Mouse (Mus musculus) limb, embryonic 13.5 days (tissue): ENCODE data around the gene Ddx11. TPM values are rescaled to one million over a fixed set of nuclear protein-coding genes. Genes with fewer than 3 reads are reported as not detected.

Experiments used
- ATAC-seq: fragments of 200-750 bp; cut with Nextera tagmentation; 2 replicates; pipeline ENCODE4 v1.8.0; 2017; ENCODE audit warnings: low read depth, moderate number of reproducible peaks, moderate TSS enrichment; ENCODE audit not compliant: low FRiP score
- H3K27ac ChIP-seq: fragments of 300-500 bp; sonication (generic); 2 replicates; pipeline ENCODE4 v1.5.1; 2015; ENCODE audit warnings: inconsistent platforms, mild to moderate bottlenecking, moderate library complexity
- H3K27me3 ChIP-seq: fragments of 300-500 bp; sonication (generic); 2 replicates; pipeline ENCODE4 v1.6.1; 2015; ENCODE audit warnings: mild to moderate bottlenecking, inconsistent platforms
- H3K36me3 ChIP-seq: fragments of 300-500 bp; sonication (generic); 2 replicates; pipeline ENCODE4 v1.6.1; 2015; ENCODE audit warnings: inconsistent platforms, mild to moderate bottlenecking, moderate library complexity
- H3K4me1 ChIP-seq: fragments of 300-500 bp; sonication (generic); 2 replicates; pipeline ENCODE4 v1.6.1; 2015; ENCODE audit warnings: inconsistent platforms
- H3K4me2 ChIP-seq: fragments of 300-500 bp; sonication (generic); replicated peaks from 2 replicates; pipeline ENCODE4 v1.6.1; 2015; ENCODE audit warnings: inconsistent platforms, mild to moderate bottlenecking, moderate library complexity
- H3K4me3 ChIP-seq: fragments of 300-500 bp; sonication (generic); 2 replicates; pipeline ENCODE4 v1.5.1; 2015; ENCODE audit warnings: moderate library complexity, mild to moderate bottlenecking, inconsistent platforms
- H3K9ac ChIP-seq: fragments of 300-500 bp; sonication (generic); 2 replicates; pipeline ENCODE4 v1.6.1; 2015; ENCODE audit warnings: mild to moderate bottlenecking, inconsistent platforms
- H3K9me3 ChIP-seq: fragments of 300-500 bp; sonication (generic); 2 replicates; pipeline ENCODE4 v1.6.1; 2016; ENCODE audit warnings: inconsistent platforms
- WGBS: fragments of 180-500 bp; shearing (Covaris S2); methylation state at CpG from one replicate; pipeline ENCODE4 v1.1.7; 2015; 5-methylcytosine and 5-hydroxymethylcytosine counted together
- polyA plus RNA-seq: library from polyadenylated mRNA; unstranded; fragments of >200 nt; fragmentation: Nextera tagmentation; extraction: Ambion mirVana; gene quantifications from 2 replicates; pipeline ENCODE4 v1.2.1, GENCODE M21; 2015

Gene Ddx11
- 22.2 and 25.9 TPM in 2 replicates for polyA plus RNA-seq

DNA sequence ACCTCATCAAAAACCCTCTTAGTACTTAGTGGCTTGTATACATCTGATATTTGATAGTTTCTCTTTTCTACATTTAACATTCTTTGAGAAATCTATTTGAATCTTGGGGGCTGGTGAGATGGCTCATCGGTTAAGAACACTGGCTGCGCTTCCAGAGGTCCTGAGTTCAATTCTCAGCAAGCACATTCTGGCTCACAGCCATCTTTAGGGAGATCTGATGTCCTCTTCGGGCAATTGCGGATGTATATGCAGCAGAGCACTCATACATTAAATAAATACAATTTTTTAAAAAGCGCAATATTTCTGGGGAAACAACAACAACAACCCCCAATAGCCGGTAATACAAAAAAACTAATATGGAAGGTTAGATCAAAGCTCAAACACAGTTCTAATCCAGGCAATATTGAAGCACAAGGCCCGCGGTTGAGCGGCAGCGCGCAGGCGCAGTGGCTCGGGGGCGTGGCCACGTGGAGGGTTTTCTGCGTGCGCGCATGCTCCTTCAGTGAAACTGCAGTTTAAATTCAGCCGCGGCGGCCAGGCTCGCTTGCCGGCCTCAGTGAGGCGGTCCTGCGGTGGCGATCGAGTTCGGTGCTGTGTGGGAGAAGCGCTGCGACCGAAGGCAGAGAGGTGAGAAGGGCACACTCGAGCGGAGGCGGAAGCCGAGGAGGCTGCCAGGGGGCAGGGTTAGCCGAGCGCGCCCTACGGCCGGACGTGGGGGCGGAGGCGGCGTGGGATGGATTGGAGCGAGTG, at the start of gene Ddx11:
Ddx11 (plus strand) TSS at position 455 of the 750 bp plus-strand sequence.
- peaks cover 16% of the 10 kb centered on the region for H3K4me1 ChIP-seq
- peak within 1 kb of the TSS; percentile 80 for H3K4me3 ChIP-seq
- H3K9ac ChIP-seq, result peak within 1 kb of the TSS; percentile 78
- peak within 1 kb of the TSS; percentile 82 for H3K4me2 ChIP-seq
- peaks cover 42% of the 10 kb centered on the region for H3K36me3 ChIP-seq
- H3K27me3 ChIP-seq, result no peaks in the 10 kb centered on the region
- H3K9me3 ChIP-seq, result no peaks in the 10 kb centered on the region
- peak; percentile 85 for ATAC-seq
- 6% methylated on average over 44 of the region's 45 CpGs for WGBS
- H3K27ac ChIP-seq, result peak within 1 kb of the TSS; percentile 84

DNA sequence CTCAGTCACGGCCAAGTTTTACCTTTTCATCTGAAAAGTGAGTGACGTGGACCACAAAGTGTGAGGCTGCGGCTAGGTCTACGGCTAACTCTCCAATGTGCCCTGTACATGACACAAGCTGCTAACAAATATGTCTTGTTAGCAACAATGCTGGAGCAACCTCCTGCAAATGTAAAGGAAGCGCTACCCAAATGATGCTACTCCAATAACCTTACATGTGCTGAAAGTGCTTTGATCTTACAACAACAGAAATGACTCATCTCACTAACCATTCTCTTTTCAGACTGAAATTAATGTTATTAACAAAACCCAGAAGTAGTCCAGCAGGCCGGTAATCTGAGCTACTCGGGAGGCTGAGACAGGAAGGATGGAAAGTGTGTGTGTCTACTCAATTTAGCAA, 49.3 kb upstream of the Ddx11 start:
- H3K4me1 ChIP-seq, result peaks cover 21% of the 10 kb centered on the region
- H3K9me3 ChIP-seq, result no peaks in the 10 kb centered on the region
- WGBS, result 86% methylated on average over 7 of the region's 7 CpGs
- no peak overlapping the region for H3K4me2 ChIP-seq
- H3K27ac ChIP-seq, result no peak overlapping the region
- H3K9ac ChIP-seq, result no peak overlapping the region
- H3K27me3 ChIP-seq, result no peaks in the 10 kb centered on the region
- no peaks in the 10 kb centered on the region for H3K36me3 ChIP-seq
- no peak for ATAC-seq
- H3K4me3 ChIP-seq, result no peak overlapping the region

DNA sequence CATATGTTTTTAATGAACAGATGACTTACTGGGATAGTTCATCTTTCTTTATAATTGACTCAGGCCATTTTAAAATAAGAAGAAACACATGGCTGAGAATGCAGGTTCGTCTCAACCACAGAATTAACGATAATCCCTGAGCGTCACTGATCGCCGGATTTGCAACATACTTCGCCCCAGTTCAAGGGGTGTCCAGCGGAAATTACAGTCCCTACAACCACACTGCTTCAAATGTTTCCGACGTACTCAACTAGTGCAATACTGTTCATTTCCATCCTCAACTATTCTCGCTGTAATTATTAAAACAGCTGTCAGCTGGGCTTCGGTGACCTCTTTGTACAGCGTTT, 47.5 kb upstream of the Ddx11 start:
- no peak overlapping the region for H3K27ac ChIP-seq
- 3% methylated on average over 12 of the region's 12 CpGs for WGBS
- H3K9ac ChIP-seq, result peak overlapping the region; percentile 87

DNA sequence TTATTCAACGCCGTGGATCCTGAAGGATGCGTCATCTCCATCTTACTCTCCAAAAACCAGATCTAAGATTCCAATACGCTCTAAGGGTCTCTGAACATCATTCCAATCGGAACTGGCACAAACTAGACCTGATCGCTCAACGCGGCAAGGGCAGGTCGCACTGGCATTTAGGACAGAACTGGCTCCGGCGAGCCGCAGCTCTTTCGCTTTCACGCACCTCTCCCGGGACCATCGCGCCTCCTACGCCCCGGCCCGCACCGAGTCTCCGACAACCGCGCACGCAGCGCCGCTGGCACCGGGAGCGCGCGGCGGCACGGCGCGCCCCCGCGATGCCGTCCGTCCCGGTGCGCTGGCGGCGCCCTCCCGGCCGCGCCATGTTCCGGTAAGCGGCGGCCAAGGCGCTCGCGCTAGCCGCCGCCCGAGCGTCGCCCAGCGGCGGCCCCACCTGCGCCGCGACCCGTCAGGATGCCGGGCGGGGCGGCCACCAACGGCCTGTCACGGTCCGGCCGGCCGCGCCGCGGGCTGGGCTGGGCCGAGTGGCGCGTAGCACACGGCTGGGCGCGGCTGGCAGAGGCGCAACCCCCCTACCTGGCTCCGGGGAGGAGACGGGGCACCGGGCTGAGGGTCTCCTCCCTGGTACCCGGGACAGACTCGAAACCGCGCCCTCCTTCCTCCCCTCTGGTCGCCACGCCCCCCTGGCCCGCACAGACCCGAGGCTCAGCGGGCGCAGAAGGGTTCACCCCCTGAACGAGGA, 47.0 kb upstream of the Ddx11 start:
- Histone ChIP-seq H3K4me1 (peaks cover 21% of the 10 kb centered on the region), H3K27ac (peak overlapping the region; percentile 86), H3K27me3 (no peaks in the 10 kb centered on the region), H3K36me3 (peaks cover 20% of the 10 kb centered on the region), H3K9ac (peak overlapping the region; percentile 87), H3K9me3 (no peaks in the 10 kb centered on the region), H3K4me2 (peak overlapping the region; percentile 77), H3K4me3 (peak overlapping the region; percentile 95)
- ATAC-seq, result peak; percentile 87
- under 1% methylated on average over 91 of the region's 95 CpGs for WGBS

More for the DNA sequence above, 47.5 kb upstream of the Ddx11 start:
- H3K9me3 ChIP-seq, result no peaks in the 10 kb centered on the region
- peak overlapping the region; percentile 95 for H3K4me3 ChIP-seq
- peak overlapping the region; percentile 77 for H3K4me2 ChIP-seq
- peaks cover 21% of the 10 kb centered on the region for H3K4me1 ChIP-seq
- no peaks in the 10 kb centered on the region for H3K27me3 ChIP-seq
- H3K36me3 ChIP-seq, result peaks cover 15% of the 10 kb centered on the region
- ATAC-seq, result no peak

DNA sequence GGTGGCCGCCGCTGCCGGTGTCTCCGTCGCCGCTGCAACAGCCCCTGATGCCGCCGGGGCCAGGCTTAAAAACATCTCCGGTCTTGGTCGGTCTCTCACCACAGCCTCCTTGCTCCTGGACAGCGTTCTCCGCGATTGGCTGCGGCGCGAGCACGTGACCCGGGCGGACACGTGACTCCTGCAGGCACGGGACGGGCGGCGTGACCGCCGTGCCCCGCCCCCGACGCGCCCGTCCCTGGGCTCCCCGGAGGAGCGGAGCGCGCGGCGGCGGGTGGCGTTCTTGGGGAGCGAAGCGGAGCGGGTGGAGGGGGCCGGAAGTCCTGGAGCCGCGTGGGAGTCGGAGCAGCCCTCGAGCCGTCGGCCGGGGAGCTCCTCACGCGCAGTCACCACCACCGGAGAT, 46.4 kb upstream of the Ddx11 start, which contains the start of gene Ankrd12:
Ankrd12 (minus strand) TSS at position 156 of the 400 bp plus-strand sequence.
- peaks cover 21% of the 10 kb centered on the region for H3K4me1 ChIP-seq
- peaks cover 26% of the 10 kb centered on the region for H3K36me3 ChIP-seq
- H3K27ac ChIP-seq, result peak within 1 kb of the TSS; percentile 86
- peak within 1 kb of the TSS; percentile 95 for H3K4me3 ChIP-seq
- ATAC-seq, result peak; percentile 98
- H3K9ac ChIP-seq, result peak within 1 kb of the TSS; percentile 87
- WGBS, result 2% methylated on average over 53 of the region's 53 CpGs
- peak within 1 kb of the TSS; percentile 77 for H3K4me2 ChIP-seq
- no peaks in the 10 kb centered on the region for H3K9me3 ChIP-seq
- H3K27me3 ChIP-seq, result no peaks in the 10 kb centered on the region

DNA sequence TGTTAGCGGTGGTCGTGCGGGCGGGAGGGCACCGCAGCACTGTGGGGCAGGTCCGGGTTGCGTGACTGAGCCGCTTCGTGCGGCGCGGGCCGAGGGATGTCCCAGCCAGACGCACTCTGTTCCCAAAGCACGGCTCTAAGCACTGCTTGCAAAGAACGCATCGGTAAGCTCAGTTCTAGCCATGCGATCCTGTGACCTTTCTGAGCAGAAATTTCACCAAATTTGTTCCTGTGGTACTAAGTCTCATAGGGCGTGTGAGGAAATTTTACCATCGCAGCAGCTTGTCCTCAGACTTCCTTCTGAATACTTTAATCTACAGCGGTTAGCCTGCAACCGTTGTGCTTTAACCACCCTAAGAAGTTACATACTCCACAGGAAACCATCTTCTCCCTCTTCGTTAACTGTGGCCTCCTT, 45.9 kb upstream of the Ddx11 start:
- peaks cover 26% of the 10 kb centered on the region for H3K36me3 ChIP-seq
- peak overlapping the region; percentile 86; the same call in 1 of the 2 replicates for H3K27ac ChIP-seq
- peak overlapping the region; percentile 77 for H3K4me2 ChIP-seq
- no peaks in the 10 kb centered on the region for H3K9me3 ChIP-seq
- peak overlapping the region; percentile 95 for H3K4me3 ChIP-seq
- no peaks in the 10 kb centered on the region for H3K27me3 ChIP-seq
- peak; percentile 72; the same call in 1 of the 2 replicates for ATAC-seq
- peak overlapping the region; percentile 87 for H3K9ac ChIP-seq
- peaks cover 21% of the 10 kb centered on the region for H3K4me1 ChIP-seq
- WGBS, result under 1% methylated on average over 23 of the region's 23 CpGs

DNA sequence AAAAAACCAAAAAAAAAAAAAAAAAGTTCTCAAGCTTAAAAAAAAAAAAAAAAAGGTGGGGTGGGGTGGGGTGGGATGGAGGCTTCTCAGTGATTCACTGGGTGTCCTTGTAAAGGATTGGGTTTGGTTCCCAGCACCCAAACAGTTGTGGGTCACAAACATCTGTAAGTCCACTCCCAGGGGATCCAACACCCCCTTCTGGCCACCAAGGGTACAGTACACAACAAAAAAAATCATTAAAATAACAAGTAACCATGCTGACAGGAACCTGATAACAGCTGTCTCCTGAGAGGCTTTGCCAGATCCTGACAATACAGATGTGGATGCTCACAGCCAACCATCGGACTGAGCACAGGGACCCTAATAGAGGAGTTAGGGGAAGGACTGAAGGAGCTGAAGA, 38.8 kb upstream of the Ddx11 start:
- Histone ChIP-seq H3K27ac (no peak overlapping the region), H3K27me3 (no peaks in the 10 kb centered on the region), H3K9me3 (no peaks in the 10 kb centered on the region), H3K4me1 (no peaks in the 10 kb centered on the region), H3K9ac (no peak overlapping the region), H3K4me2 (no peak overlapping the region), H3K36me3 (peaks cover 65% of the 10 kb centered on the region), H3K4me3 (no peak overlapping the region)
- no peak for ATAC-seq
- WGBS, result 88% methylated on average over 1 of the region's 1 CpGs

DNA sequence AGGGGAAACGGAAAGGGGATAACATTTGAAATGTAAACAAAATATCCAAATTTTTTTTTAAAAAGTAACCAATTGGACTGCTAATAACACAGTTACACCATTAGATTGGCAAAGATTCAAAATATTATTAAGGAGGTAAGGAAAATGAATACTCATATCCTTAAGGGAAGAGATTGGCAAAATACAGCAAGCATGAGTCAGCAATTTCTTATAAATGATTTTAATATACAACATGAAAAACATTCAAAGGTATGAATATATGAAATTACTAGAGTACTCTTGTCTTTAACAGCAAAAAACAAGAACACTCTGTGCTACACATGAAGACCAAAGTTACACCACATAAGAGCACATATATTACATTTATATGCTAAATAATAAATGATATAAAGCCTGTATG, 38.3 kb upstream of the Ddx11 start:
- H3K36me3 ChIP-seq, result peaks cover 63% of the 10 kb centered on the region
- H3K27me3 ChIP-seq, result no peaks in the 10 kb centered on the region
- no peaks in the 10 kb centered on the region for H3K9me3 ChIP-seq
- ATAC-seq, result no peak
- H3K9ac ChIP-seq, result no peak overlapping the region
- H3K27ac ChIP-seq, result no peak overlapping the region
- no peak overlapping the region for H3K4me3 ChIP-seq
- 88% methylated on average over 1 of the region's 1 CpGs for WGBS
- no peaks in the 10 kb centered on the region for H3K4me1 ChIP-seq
- no peak overlapping the region for H3K4me2 ChIP-seq

DNA sequence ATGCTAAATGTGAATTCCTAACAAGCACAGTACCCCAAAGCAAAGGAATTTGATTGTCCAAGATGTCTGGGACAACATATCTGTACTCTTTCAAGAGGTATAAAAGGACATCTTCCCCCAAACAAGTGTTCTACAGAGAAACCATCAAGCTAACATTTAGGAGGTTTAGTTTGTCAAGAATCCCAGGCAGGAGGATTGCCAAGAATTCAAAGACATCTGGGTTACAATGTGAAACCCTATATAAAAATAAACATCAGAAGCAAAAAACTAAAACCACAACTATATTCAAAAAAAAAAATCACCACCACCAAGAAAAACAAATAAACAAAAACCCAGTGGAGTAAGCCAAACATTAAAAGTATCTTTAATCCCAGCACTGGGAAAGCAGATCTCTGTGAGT, 33.1 kb upstream of the Ddx11 start:
- ATAC-seq, result no peak
- H3K9me3 ChIP-seq, result no peaks in the 10 kb centered on the region
- no peaks in the 10 kb centered on the region for H3K4me1 ChIP-seq
- H3K36me3 ChIP-seq, result peaks cover 50% of the 10 kb centered on the region
- no peak overlapping the region for H3K4me3 ChIP-seq
- no peak overlapping the region for H3K4me2 ChIP-seq
- H3K27me3 ChIP-seq, result no peaks in the 10 kb centered on the region
- no peak overlapping the region for H3K27ac ChIP-seq
- H3K9ac ChIP-seq, result no peak overlapping the region

DNA sequence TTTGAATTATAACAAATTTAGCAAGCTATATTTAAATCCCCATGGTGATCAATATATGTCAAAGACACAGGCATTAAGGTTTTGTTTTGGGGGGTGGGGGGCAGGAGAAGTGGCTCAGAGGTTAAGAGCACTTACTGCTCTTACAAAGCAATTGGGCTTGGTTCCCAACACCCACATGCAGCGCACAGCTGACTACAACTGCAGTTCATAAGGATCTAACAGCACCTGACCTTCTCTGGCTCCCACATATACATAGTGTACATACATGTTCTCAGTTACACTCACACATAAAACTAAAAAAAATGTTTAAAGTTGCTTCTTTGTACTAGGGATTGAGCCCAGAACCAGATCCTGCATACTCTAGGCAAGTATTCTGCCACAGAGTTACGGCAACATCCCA, 31.9 kb upstream of the Ddx11 start:
- Histone ChIP-seq H3K9me3 (no peaks in the 10 kb centered on the region), H3K36me3 (peaks cover 39% of the 10 kb centered on the region), H3K27me3 (no peaks in the 10 kb centered on the region), H3K4me2 (no peak overlapping the region), H3K4me1 (no peaks in the 10 kb centered on the region), H3K9ac (no peak overlapping the region), H3K27ac (no peak overlapping the region), H3K4me3 (no peak overlapping the region)
- 86% methylated on average over 2 of the region's 2 CpGs for WGBS
- no peak for ATAC-seq

DNA sequence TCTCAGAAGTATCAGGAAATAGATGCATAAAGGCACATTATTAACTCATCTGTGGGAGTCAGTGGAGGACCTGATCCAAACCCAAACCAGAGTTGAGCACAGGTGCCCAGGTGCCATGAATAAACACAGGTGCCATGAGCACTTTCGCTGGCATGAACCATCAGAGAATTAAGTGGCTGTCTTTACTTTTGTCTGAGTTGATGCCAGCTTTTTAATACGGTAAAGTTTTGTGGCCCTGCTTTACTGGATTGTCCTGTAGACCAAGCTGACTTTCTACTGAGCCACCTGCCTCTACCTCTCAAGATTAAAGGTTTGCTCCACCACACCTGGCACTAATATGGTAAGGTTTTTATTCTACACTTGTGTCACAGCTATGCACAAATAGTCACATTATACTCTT, 31.3 kb upstream of the Ddx11 start:
- no peak for ATAC-seq
- H3K36me3 ChIP-seq, result peaks cover 33% of the 10 kb centered on the region

DNA sequence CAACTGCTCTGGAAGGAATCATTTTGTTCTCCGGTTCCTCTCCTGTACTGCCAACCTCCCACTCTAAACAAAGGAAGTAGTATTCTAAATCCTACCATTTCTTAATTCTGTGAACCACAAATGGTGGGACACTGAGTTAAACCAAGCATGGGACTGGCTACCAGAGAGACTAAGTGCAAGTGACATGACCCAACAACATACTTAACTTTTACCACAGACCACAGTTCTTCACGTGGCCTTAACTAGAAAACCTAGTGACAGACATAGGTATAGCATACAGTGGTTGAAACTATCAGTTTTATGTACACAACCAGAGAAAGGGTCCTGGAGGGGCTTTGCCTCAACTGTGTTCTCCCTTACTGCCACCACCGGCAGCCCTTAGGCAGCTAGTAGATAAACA, 30.7 kb upstream of the Ddx11 start:
- peaks cover 29% of the 10 kb centered on the region for H3K36me3 ChIP-seq

More for the DNA sequence above, 31.3 kb upstream of the Ddx11 start:
- H3K9me3 ChIP-seq, result no peaks in the 10 kb centered on the region
- H3K4me2 ChIP-seq, result no peak overlapping the region
- H3K27me3 ChIP-seq, result no peaks in the 10 kb centered on the region
- H3K4me3 ChIP-seq, result no peak overlapping the region
- WGBS, result 88% methylated on average over 2 of the region's 2 CpGs
- H3K27ac ChIP-seq, result no peak overlapping the region
- H3K4me1 ChIP-seq, result no peaks in the 10 kb centered on the region
- H3K9ac ChIP-seq, result no peak overlapping the region

More for the DNA sequence above, 30.7 kb upstream of the Ddx11 start:
- no peak overlapping the region for H3K4me3 ChIP-seq
- no peak overlapping the region for H3K27ac ChIP-seq
- H3K9me3 ChIP-seq, result no peaks in the 10 kb centered on the region
- 86% methylated on average over 3 of the region's 3 CpGs for WGBS
- H3K4me1 ChIP-seq, result no peaks in the 10 kb centered on the region
- ATAC-seq, result no peak
- H3K27me3 ChIP-seq, result no peaks in the 10 kb centered on the region
- H3K9ac ChIP-seq, result no peak overlapping the region
- no peak overlapping the region for H3K4me2 ChIP-seq
